Mouse (Mus musculus): ENCODE measurements around the gene Tmprss7.

DNA sequence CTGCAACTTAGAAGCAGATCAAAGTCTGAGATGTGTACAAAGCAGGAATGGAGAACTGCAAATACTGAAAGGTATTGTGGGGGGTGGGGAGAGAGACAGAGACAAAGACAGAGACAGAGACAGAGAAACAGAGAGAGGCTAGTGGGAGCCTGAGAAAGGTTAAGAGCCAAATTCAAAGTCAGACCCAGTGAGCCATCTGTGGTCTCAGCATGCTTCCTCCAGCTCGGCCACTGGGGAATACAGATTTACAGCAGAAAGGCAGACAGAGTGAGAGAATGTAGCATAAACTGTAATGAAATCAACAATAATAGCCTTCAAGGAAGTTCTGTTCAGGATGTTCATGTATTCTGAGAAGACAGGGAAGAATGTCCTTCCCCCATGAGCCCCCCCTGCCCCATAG, 20.4 kb upstream of the Tmprss7 start:
- no peak for TF ChIP-seq CTCF (IDR thresholded peaks at IDR 0.05; ENCODE audit: extremely low read depth, insufficient read length, insufficient replicate concordance, low read depth, low read length)
- no peak for TF ChIP-seq POLR2A (IDR thresholded peaks at IDR 0.05; ENCODE audit: low read depth, low read length)

Measured in small intestine, adult 2 months (tissue).